Comparison of ENCODE assay signal across 8 mouse cellular contexts in genomic region chr4:156203001-156203412, GRCm38 (mm10). TPM values are rescaled to one million over a fixed set of nuclear protein-coding genes. Genes with fewer than 3 reads are reported as not detected.
DNase-seq lines count a peak whose midpoint lies in the region; ATAC-seq and TF ChIP-seq lines count a peak whose summit lies in the region.

Gene AW011738, plus strand, starts transcription at chr4:156203304.

- WGBS in intestine, embryonic 16.5 days, result 0% methylated on average over 38 of the region's 39 CpGs
- WGBS in liver, embryonic 11.5 days, result under 1% methylated on average over 34 of the region's 39 CpGs
- 1% methylated on average over 33 of the region's 39 CpGs for WGBS in midbrain, postnatal 0 days
- under 1% methylated on average over 36 of the region's 39 CpGs for WGBS in stomach, embryonic 15.5 days

- peaks cover 7% of the 10 kb centered on the region for H3K27me3 ChIP-seq in C2C12 (ENCODE audit: control insufficient read depth, insufficient read depth, insufficient read length)
- H3K27me3 ChIP-seq in intestine, embryonic 16.5 days (replicated peaks; ENCODE audit: control insufficient read depth, insufficient read depth, low read length), result peaks cover 23% of the 10 kb centered on the region
- H3K27me3 ChIP-seq in liver, embryonic 11.5 days (replicated peaks; ENCODE audit: control insufficient read depth, insufficient read depth, low read length), result peaks cover 26% of the 10 kb centered on the region
- peaks cover 7% of the 10 kb centered on the region; the same call in 1 of the 2 replicates for H3K27me3 ChIP-seq in midbrain, postnatal 0 days (ENCODE audit: insufficient read depth, low read length)
- H3K27me3 ChIP-seq in stomach, embryonic 15.5 days (replicated peaks), result peaks cover 6% of the 10 kb centered on the region; the same call in 1 of the 2 replicates

- TF ChIP-seq CTCF in C2C12 (IDR thresholded peaks at IDR 0.05; ENCODE audit: control insufficient read depth, insufficient read depth, insufficient read length), result no peak
- no peak for TF ChIP-seq CTCF in midbrain, postnatal 0 days (IDR thresholded peaks at IDR 0.05)

- peak within 1 kb of the TSS; percentile 11 for H3K4me3 ChIP-seq in C2C12 (ENCODE audit: insufficient read depth, poor library complexity, severe bottlenecking)
- peak within 1 kb of the TSS; percentile 63 for H3K4me3 ChIP-seq in intestine, embryonic 16.5 days (ENCODE audit: low read length)
- H3K4me3 ChIP-seq in liver, embryonic 11.5 days (ENCODE audit: low read depth, low read length), result peak within 1 kb of the TSS; percentile 56
- peak within 1 kb of the TSS; percentile 54 for H3K4me3 ChIP-seq in midbrain, postnatal 0 days (ENCODE audit: low read depth, low read length)
- peak within 1 kb of the TSS; percentile 50 for H3K4me3 ChIP-seq in stomach, embryonic 15.5 days (replicated peaks)

- H3K9me3 ChIP-seq in intestine, embryonic 16.5 days (ENCODE audit: control insufficient read depth, low read length), result no peaks in the 10 kb centered on the region
- H3K9me3 ChIP-seq in liver, embryonic 11.5 days (ENCODE audit: control insufficient read depth, low read length), result no peaks in the 10 kb centered on the region
- H3K9me3 ChIP-seq in midbrain, postnatal 0 days (ENCODE audit: low read length), result no peaks in the 10 kb centered on the region
- H3K9me3 ChIP-seq in stomach, embryonic 15.5 days, result no peaks in the 10 kb centered on the region

- H3K36me3 ChIP-seq in C2C12 (ENCODE audit: control insufficient read depth, insufficient read depth), result no peaks in the 10 kb centered on the region
- H3K36me3 ChIP-seq in intestine, embryonic 16.5 days (ENCODE audit: control insufficient read depth, insufficient read depth, low read length), result no peaks in the 10 kb centered on the region
- no peaks in the 10 kb centered on the region for H3K36me3 ChIP-seq in liver, embryonic 11.5 days (ENCODE audit: control insufficient read depth, insufficient read depth, low read length)
- no peaks in the 10 kb centered on the region for H3K36me3 ChIP-seq in midbrain, postnatal 0 days (ENCODE audit: insufficient read depth, low read length)
- H3K36me3 ChIP-seq in stomach, embryonic 15.5 days, result no peaks in the 10 kb centered on the region

- H3K4me1 ChIP-seq in intestine, embryonic 16.5 days (ENCODE audit: control insufficient read depth, insufficient read depth, low read length), result peaks cover 14% of the 10 kb centered on the region
- peaks cover 10% of the 10 kb centered on the region for H3K4me1 ChIP-seq in liver, embryonic 11.5 days (replicated peaks; ENCODE audit: control insufficient read depth, insufficient read depth, low read length)
- H3K4me1 ChIP-seq in midbrain, postnatal 0 days (ENCODE audit: insufficient read depth, low read length), result peaks cover 5% of the 10 kb centered on the region; the same call in 1 of the 2 replicates
- peaks cover 7% of the 10 kb centered on the region; the same call in 1 of the 2 replicates for H3K4me1 ChIP-seq in stomach, embryonic 15.5 days

- H3ac ChIP-seq in C2C12 (ENCODE audit: control insufficient read depth, insufficient read length, low read depth), result peak within 1 kb of the TSS; percentile 16

- no peaks in the 10 kb centered on the region for H3K79me3 ChIP-seq in C2C12 (ENCODE audit: low read depth)

- no peaks in the 10 kb centered on the region for H3K79me2 ChIP-seq in C2C12 (ENCODE audit: control insufficient read depth, insufficient read depth)

- peak within 1 kb of the TSS; percentile 66 for H3K27ac ChIP-seq in intestine, embryonic 16.5 days (ENCODE audit: low read length)
- peak within 1 kb of the TSS; percentile 67 for H3K27ac ChIP-seq in liver, embryonic 11.5 days (ENCODE audit: low read depth, low read length)
- peak within 1 kb of the TSS; percentile 73 for H3K27ac ChIP-seq in midbrain, postnatal 0 days (ENCODE audit: low read depth, low read length)
- peak within 1 kb of the TSS; percentile 21 for H3K27ac ChIP-seq in stomach, embryonic 15.5 days

- peak within 1 kb of the TSS; percentile 66 for H3K9ac ChIP-seq in intestine, embryonic 16.5 days (ENCODE audit: low read depth, low read length)
- peak within 1 kb of the TSS; percentile 53 for H3K9ac ChIP-seq in liver, embryonic 11.5 days (ENCODE audit: low read depth, low read length)
- peak within 1 kb of the TSS; percentile 70 for H3K9ac ChIP-seq in midbrain, postnatal 0 days (replicated peaks; ENCODE audit: low read length, poor library complexity, severe bottlenecking)
- peak within 1 kb of the TSS; percentile 42; the same call in 1 of the 2 replicates for H3K9ac ChIP-seq in stomach, embryonic 15.5 days

- peak; percentile 84 for DNase-seq in adrenal gland, adult 2 months
- peak; percentile 57 for DNase-seq in embryo, embryonic 11.5 days (ENCODE audit: low read depth, low spot score)
- peak; percentile 98 for DNase-seq in heart, adult 11 months
- peak; percentile 81 for DNase-seq in liver, embryonic 11.5 days (ENCODE audit: low spot score)
- DNase-seq in midbrain, postnatal 0 days (ENCODE audit: low spot score), result peak; percentile 79

- H3K4me2 ChIP-seq in intestine, embryonic 16.5 days (ENCODE audit: low read depth, low read length), result peak within 1 kb of the TSS; percentile 96
- H3K4me2 ChIP-seq in liver, embryonic 11.5 days, result peak within 1 kb of the TSS; percentile 85
- H3K4me2 ChIP-seq in midbrain, postnatal 0 days (ENCODE audit: low read depth, low read length, poor library complexity, severe bottlenecking), result peak within 1 kb of the TSS; percentile 89
- H3K4me2 ChIP-seq in stomach, embryonic 15.5 days, result peak within 1 kb of the TSS; percentile 88

- peak; percentile 78 for ATAC-seq in intestine, embryonic 16.5 days
- ATAC-seq in liver, embryonic 11.5 days (replicated peaks; ENCODE audit: low FRiP score), result peak; percentile 69
- ATAC-seq in midbrain, postnatal 0 days (ENCODE audit: low FRiP score), result peak; percentile 67
- peak; percentile 71; the same call in 1 of the 2 replicates for ATAC-seq in stomach, embryonic 15.5 days (ENCODE audit: insufficient read depth, low FRiP score, low read depth)

TF ChIP-seq in C2C12, 6 proteins besides CTCF, POLR2A, EP300 and RAD21:
- TF ChIP-seq USF1 (IDR thresholded peaks at IDR 0.05; ENCODE audit: low read depth) (no peak), CEBPB (IDR thresholded peaks at IDR 0.05; ENCODE audit: low read depth) (no peak)
TF ChIP-seq in C2C12: peak in this region for 0.

RNA-seq across cellular contexts. Expression of gene AW011738, which starts in this region (rescaled TPM):
- 0.29 TPM for polyA plus RNA-seq in C2C12 (2012; fragmentation: generic; extraction: Trizol)
- total RNA-seq in adrenal gland, adult 2 months (2021), result 1 to 10 TPM; 2.7 to 7.2 TPM
- polyA plus RNA-seq in adrenal gland, adult 2 months (2012; rRNA removed), result 1.7 and 2.6 TPM in 2 replicates
- 2.1 and 2.3 TPM in 2 replicates for polyA plus RNA-seq in intestine, embryonic 16.5 days (2015; fragmentation: Nextera tagmentation; extraction: Ambion mirVana)
- 0.08 and 0.73 TPM in 2 replicates for polyA plus RNA-seq in liver, embryonic 11.5 days (2014; fragmentation: Nextera tagmentation; extraction: Ambion mirVana)
- 7.5 and 8.2 TPM in 2 replicates for total RNA-seq in midbrain, postnatal 0 days (2014; rRNA removed)
- 3.5 and 3.7 TPM in 2 replicates for polyA plus RNA-seq in midbrain, postnatal 0 days (2015; fragmentation: Nextera tagmentation; extraction: Ambion mirVana)
- polyA plus RNA-seq in stomach, embryonic 15.5 days (2015; fragmentation: Nextera tagmentation; extraction: Ambion mirVana), result 3.0 TPM in 2 replicates

Comparison
In these comparisons a context has a peak if more than half of its experiments do, and no peak if none do; other contexts are left out.
1. Peak in every context shown above with its lines: DNase-seq, ATAC-seq, H3K4me3 ChIP-seq and H3K27ac ChIP-seq.
2. Peak in DNase-seq, ATAC-seq, H3K4me3 ChIP-seq, H3K27ac ChIP-seq, H3K9ac ChIP-seq and H3K4me2 ChIP-seq in liver, embryonic 11.5 days; RNA of the gene not detected or under 1 TPM.
3. H3K4me3 ChIP-seq: peak in every context shown above with its lines; median percentile 63 in intestine, embryonic 16.5 days; 56 in liver, embryonic 11.5 days; 54 in midbrain, postnatal 0 days; 50 in stomach, embryonic 15.5 days; 11 in C2C12.
4. H3K27ac ChIP-seq: peak in every context shown above with its lines; median percentile 73 in midbrain, postnatal 0 days; 67 in liver, embryonic 11.5 days; 66 in intestine, embryonic 16.5 days; 21 in stomach, embryonic 15.5 days.